Mouse (Mus musculus) kidney, embryonic 14.5 days (tissue): ENCODE measurements at regions not wholly inside any gene's neighbourhood (a gene's known extent, or its start where the extent isn't known, plus 50 kb on each side); places are given as distances from the start of the nearest gene placed in this dataset.

Experiments used
- ATAC-seq: fragments of 200-750 bp; cut with Nextera tagmentation; 2 replicates; pipeline ENCODE4 v1.8.0; 2017; ENCODE audit warnings: moderate number of reproducible peaks, mild to moderate bottlenecking, moderate TSS enrichment, moderate library complexity; ENCODE audit not compliant: low FRiP score, low TSS enrichment
- H3K27ac ChIP-seq: fragments of 300-500 bp; sonication (generic); 2 replicates; pipeline ENCODE4 v1.5.1; 2014; ENCODE audit warnings: low read depth, mild to moderate bottlenecking, low read length, moderate library complexity, mixed read lengths
- H3K27me3 ChIP-seq: fragments of 300-500 bp; sonication (generic); 2 replicates; pipeline ENCODE4 v1.6.1; 2014; ENCODE audit warnings: mild to moderate bottlenecking, low read length; ENCODE audit not compliant: control insufficient read depth, insufficient read depth
- H3K36me3 ChIP-seq: fragments of 300-500 bp; sonication (generic); 2 replicates; pipeline ENCODE4 v1.6.1; 2014; ENCODE audit warnings: low read length, mixed read lengths; ENCODE audit not compliant: control insufficient read depth, insufficient read depth
- H3K4me1 ChIP-seq: fragments of 300-500 bp; sonication (generic); 2 replicates; pipeline ENCODE4 v1.6.1; 2014; ENCODE audit warnings: low read length, mixed read lengths; ENCODE audit not compliant: control insufficient read depth, insufficient read depth
- H3K4me2 ChIP-seq: fragments of 300-500 bp; sonication (generic); replicated peaks from 2 replicates; pipeline ENCODE4 v1.6.1; 2014; ENCODE audit warnings: low read depth, mild to moderate bottlenecking, low read length
- H3K4me3 ChIP-seq: fragments of 300-500 bp; sonication (generic); 2 replicates; pipeline ENCODE4 v1.5.1; 2014; ENCODE audit warnings: mild to moderate bottlenecking, low read length
- H3K9ac ChIP-seq: fragments of 300-500 bp; sonication (generic); 2 replicates; pipeline ENCODE4 v1.6.1; 2014; ENCODE audit warnings: low read depth, mild to moderate bottlenecking, low read length, moderate library complexity
- H3K9me3 ChIP-seq: fragments of 300-500 bp; sonication (generic); 2 replicates; pipeline ENCODE4 v1.6.1; 2016; ENCODE audit warnings: low read length; ENCODE audit not compliant: control insufficient read depth
- WGBS: fragments of 180-500 bp; shearing (Covaris S2); extraction: QIAGEN DNeasy Blood & Tissue Kit; methylation state at CpG from one replicate; pipeline ENCODE4 v1.1.7; 2014; 5-methylcytosine and 5-hydroxymethylcytosine counted together

GRCm38 (mm10) chr5:64716551-64716950 lies 86.6 kb upstream of the Klf3 start:
- Histone ChIP-seq H3K4me2 (no peak overlapping the region), H3K27me3 (no peaks in the 10 kb centered on the region), H3K9me3 (no peaks in the 10 kb centered on the region), H3K36me3 (no peaks in the 10 kb centered on the region), H3K4me1 (no peaks in the 10 kb centered on the region), H3K9ac (no peak overlapping the region), H3K27ac (no peak overlapping the region), H3K4me3 (no peak overlapping the region)
- 83% methylated on average over 4 of the region's 4 CpGs for WGBS
- ATAC-seq: no peak

- no peak overlapping the region for H3K4me2 ChIP-seq
- H3K27ac ChIP-seq: no peak overlapping the region
- no peak for ATAC-seq
- no peaks in the 10 kb centered on the region for H3K27me3 ChIP-seq
- no peak overlapping the region for H3K4me3 ChIP-seq
- H3K4me1 ChIP-seq: no peaks in the 10 kb centered on the region
- no peak overlapping the region for H3K9ac ChIP-seq
- H3K9me3 ChIP-seq: no peaks in the 10 kb centered on the region
- no peaks in the 10 kb centered on the region for H3K36me3 ChIP-seq
Measured at GRCm38 (mm10) chr5:64722211-64722610, 81.0 kb upstream of the Klf3 start.

- H3K27me3 ChIP-seq: no peaks in the 10 kb centered on the region
- H3K9ac ChIP-seq: no peak overlapping the region
- no peak for ATAC-seq
- 74% methylated on average over 2 of the region's 2 CpGs for WGBS
- no peaks in the 10 kb centered on the region for H3K4me1 ChIP-seq
- no peaks in the 10 kb centered on the region for H3K9me3 ChIP-seq
- no peak overlapping the region for H3K4me2 ChIP-seq
- H3K36me3 ChIP-seq: no peaks in the 10 kb centered on the region
- no peak overlapping the region for H3K4me3 ChIP-seq
- H3K27ac ChIP-seq: no peak overlapping the region
Measured at GRCm38 (mm10) chr5:64727847-64728246, 75.3 kb upstream of the Klf3 start.

DNA sequence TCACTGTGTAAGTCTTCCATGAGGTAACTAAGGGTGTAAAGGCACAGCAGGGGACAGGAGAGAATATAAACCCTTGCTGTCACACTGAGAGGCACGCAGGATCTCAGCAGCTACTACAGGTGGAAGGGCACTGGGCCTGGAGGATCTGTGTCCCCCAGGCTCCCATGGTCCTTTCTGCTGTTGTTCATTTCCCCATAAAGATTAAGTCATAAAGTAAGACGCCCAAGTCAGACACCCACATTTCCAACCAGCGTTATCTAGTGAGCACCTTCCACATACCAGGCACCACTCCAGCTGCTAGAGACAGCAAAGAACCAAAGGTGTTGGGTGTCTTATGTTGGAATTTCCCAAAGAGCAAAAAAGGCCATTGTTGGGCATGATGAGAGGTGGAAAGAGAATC lies 70.8 kb upstream of the Klf3 start:
- ATAC-seq: no peak
- no peak overlapping the region for H3K4me2 ChIP-seq
- no peaks in the 10 kb centered on the region for H3K9me3 ChIP-seq
- WGBS: 86% methylated on average over 3 of the region's 3 CpGs
- no peak overlapping the region for H3K9ac ChIP-seq
- no peaks in the 10 kb centered on the region for H3K36me3 ChIP-seq
- no peak overlapping the region for H3K27ac ChIP-seq
- no peaks in the 10 kb centered on the region for H3K27me3 ChIP-seq
- no peak overlapping the region for H3K4me3 ChIP-seq
- H3K4me1 ChIP-seq: no peaks in the 10 kb centered on the region

- no peak overlapping the region for H3K27ac ChIP-seq
- no peak overlapping the region for H3K9ac ChIP-seq
- no peaks in the 10 kb centered on the region for H3K27me3 ChIP-seq
- H3K9me3 ChIP-seq: no peaks in the 10 kb centered on the region
- ATAC-seq: no peak
- H3K4me2 ChIP-seq: no peak overlapping the region
- H3K4me1 ChIP-seq: peaks cover 24% of the 10 kb centered on the region
- H3K36me3 ChIP-seq: no peaks in the 10 kb centered on the region
- H3K4me3 ChIP-seq: no peak overlapping the region
Measured at GRCm38 (mm10) chr5:64736985-64737384, 66.2 kb upstream of the Klf3 start.

GRCm38 (mm10) chr5:64738096-64738780 lies 65.0 kb upstream of the Klf3 start:
- peak overlapping the region; percentile 5; the same call in 1 of the 2 replicates for H3K4me2 ChIP-seq
- 12% methylated on average over 11 of the region's 11 CpGs for WGBS
- H3K9ac ChIP-seq: peak overlapping the region; percentile 2; the same call in 1 of the 2 replicates
- no peaks in the 10 kb centered on the region for H3K9me3 ChIP-seq
- ATAC-seq: no peak
- peaks cover 24% of the 10 kb centered on the region for H3K4me1 ChIP-seq
- H3K36me3 ChIP-seq: no peaks in the 10 kb centered on the region
- no peak overlapping the region; the same call in 1 of the 2 replicates for H3K4me3 ChIP-seq
- H3K27ac ChIP-seq: peak overlapping the region; percentile 85
- no peaks in the 10 kb centered on the region for H3K27me3 ChIP-seq

DNA sequence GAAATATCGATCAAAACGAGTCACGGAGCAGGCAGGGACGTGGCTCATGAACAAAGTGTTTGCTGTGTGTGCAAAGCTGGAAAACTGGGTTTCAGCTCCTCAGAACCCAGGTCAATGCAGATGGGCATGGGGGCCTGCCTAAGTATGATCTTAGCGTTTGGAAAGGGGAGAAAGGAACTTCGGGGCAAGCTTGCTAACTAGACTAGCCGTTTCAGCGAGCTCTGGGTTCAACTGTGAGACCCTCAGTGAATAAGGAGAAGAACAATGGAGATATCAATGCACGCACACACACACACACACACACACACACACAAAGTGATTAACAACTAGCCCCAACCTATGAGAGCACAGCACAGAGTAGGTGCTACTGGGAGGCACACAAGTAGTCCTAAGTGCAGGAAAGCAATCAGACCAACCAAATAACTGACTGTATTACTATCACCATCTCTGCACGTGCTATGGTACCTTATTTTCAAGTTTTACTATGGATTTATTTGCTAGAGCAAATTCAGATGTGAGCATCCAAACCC lies 64.3 kb upstream of the Klf3 start:
- peaks cover 24% of the 10 kb centered on the region for H3K4me1 ChIP-seq
- H3K4me3 ChIP-seq: no peak overlapping the region; the same call in 1 of the 2 replicates
- no peaks in the 10 kb centered on the region for H3K27me3 ChIP-seq
- no peaks in the 10 kb centered on the region for H3K36me3 ChIP-seq
- H3K27ac ChIP-seq: peak overlapping the region; percentile 85; the same call in 1 of the 2 replicates
- H3K4me2 ChIP-seq: peak overlapping the region; percentile 5
- H3K9ac ChIP-seq: peak overlapping the region; percentile 2; the same call in 1 of the 2 replicates
- peak; percentile 24 for ATAC-seq
- H3K9me3 ChIP-seq: no peaks in the 10 kb centered on the region
- 14% methylated on average over 10 of the region's 10 CpGs for WGBS

- ATAC-seq: peak; percentile 94
- WGBS: 6% methylated on average over 15 of the region's 15 CpGs
- Histone ChIP-seq H3K4me2 (peak overlapping the region; percentile 5; the same call in 1 of the 2 replicates), H3K27me3 (no peaks in the 10 kb centered on the region), H3K27ac (peak overlapping the region; percentile 85; the same call in 1 of the 2 replicates), H3K4me3 (no peak overlapping the region), H3K9ac (peak overlapping the region; percentile 40; the same call in 1 of the 2 replicates), H3K9me3 (no peaks in the 10 kb centered on the region), H3K36me3 (no peaks in the 10 kb centered on the region), H3K4me1 (peaks cover 24% of the 10 kb centered on the region)
Measured at GRCm38 (mm10) chr5:64739311-64740261, 63.6 kb upstream of the Klf3 start.
